Mouse (Mus musculus) MEL-GATA-1-ER (cell line): ENCODE results near the gene Ndufs7.

Experiments
- DNase-seq: peaks from one replicate; pipeline ENCODE4 v3.0.0-alpha.2; 2012; ENCODE audit warnings: low read depth; ENCODE audit errors: extremely low read depth

The Ndufs7 gene

DNA sequence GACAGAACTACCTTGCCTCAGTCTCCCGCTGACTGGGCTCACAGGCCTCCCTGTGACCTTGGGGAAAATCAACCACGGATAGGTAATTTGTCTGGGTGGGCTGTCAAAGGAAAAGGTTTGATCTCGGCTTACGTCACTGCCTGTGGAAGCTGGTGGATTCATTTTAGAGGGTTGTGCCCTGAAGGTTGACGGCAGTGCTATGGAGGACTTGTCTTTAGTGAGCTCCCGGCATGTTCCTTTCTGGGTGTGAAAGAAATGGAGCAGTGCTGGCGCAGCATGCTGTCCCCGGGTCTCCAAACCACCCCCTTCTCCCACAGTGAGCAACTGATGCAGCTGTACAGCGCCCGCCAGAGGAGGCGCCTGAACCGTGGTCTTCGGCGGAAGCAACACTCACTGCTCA, 44.4 kb downstream of the Ndufs7 start:
- no peak for DNase-seq

DNA sequence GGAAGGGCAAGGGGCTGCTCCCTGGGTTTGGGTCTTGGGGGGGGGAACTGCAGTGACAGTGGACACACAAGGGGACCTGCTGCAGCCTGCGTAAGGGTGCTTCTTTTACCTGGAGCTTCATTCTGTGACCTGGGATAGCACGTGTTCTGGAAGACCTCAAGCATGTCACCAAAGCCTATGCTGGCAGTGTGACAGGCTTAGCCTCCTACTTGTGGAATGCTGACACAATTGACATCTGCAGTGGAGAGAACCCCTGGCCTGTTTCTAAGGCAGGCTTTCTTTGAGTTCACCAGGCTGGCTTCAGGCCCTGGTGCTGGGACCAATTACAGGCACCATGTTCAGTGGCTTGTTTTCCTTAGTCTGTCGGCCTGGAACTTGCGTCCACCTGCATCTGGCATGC, 45.4 kb downstream of the Ndufs7 start:
- no peak for DNase-seq

DNA sequence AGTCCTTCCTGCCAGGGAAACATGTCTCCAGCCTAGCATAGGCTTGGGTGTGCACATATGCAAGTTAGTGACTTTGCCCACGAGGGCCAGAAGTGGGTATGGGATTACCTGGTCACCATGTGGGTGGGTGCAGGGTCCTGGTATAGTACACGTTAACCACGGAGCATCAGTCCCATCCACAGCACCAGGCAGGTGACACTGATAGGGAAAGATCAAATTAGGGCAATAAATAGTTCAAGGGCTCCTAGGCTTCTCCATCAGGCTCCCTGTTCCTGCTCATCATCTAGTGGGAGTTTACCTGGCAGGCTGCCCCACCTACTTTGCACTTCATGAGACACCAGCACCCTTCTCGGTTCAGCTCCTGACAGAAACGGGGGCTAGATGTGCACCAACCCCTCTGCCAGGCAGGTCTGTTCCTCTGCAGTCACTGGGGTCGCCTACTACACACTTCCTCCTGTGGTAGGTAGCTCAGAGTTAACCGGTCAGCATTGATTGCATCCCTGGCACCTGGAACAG, 45.9 kb downstream of the Ndufs7 start:
- no peak for DNase-seq

DNA sequence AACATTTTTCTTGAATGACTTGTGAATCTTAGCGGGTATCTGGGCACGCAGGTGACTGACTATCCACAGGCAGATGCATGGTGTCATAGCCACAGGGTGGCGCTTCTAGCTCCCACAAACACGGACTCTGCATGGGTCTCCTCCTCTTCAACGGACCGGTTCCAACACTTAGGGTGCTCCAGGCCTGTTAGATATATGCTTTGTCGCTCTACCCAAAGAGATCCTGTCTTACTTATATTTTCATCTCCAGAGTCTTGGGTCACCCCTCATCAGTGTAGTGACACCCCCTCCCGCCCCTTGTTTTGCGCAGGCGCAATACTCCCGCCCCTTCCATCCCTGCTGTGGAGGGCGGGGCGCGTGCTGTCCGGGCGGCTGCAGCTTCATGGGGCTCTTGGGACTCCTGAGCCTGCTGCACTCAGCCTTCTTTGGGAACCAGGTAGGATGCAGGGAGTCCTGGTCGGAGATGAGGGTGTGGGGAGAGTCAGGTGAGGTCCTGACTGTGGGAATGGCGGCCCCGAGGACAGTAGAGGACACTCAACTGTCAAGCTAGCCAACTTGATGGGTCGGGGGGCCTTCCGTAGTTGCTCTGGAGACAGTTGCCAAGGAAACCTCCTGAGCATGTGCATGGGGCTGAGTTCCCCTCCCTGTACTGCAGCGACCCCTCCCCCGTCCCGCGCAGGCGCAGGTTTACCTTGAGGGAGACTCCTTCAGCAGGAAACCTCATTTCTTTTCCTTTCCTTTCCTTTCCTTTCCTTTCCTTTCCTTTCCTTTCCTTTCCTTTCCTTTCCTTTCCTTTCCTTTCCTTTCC, 46.9 kb downstream of the Ndufs7 start, which contains the start of gene Apc2:
Apc2 (plus strand) TSS at position 360 of the 808 bp plus-strand sequence.
- peak; percentile 63 for DNase-seq

DNA sequence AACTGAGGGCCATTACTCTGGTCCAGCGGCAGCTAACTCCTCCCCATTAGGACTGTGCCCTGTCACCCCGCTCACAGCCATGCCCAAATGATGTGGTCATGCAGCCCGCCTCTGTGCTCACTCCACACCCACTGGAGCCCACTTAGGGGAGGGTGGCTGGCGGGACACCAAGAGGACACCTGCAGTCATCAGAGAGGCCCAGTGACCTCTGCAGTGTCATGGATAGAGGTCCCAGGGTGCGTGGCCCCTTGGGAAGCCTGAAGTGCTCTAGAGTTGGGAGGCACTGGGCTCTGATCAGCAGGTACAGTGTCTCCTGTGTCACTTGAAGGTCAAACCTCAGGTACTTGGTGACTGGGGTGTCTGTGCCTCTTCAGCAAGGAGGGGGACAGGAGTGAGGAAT, 47.9 kb downstream of the Ndufs7 start:
- DNase-seq, result no peak

DNA sequence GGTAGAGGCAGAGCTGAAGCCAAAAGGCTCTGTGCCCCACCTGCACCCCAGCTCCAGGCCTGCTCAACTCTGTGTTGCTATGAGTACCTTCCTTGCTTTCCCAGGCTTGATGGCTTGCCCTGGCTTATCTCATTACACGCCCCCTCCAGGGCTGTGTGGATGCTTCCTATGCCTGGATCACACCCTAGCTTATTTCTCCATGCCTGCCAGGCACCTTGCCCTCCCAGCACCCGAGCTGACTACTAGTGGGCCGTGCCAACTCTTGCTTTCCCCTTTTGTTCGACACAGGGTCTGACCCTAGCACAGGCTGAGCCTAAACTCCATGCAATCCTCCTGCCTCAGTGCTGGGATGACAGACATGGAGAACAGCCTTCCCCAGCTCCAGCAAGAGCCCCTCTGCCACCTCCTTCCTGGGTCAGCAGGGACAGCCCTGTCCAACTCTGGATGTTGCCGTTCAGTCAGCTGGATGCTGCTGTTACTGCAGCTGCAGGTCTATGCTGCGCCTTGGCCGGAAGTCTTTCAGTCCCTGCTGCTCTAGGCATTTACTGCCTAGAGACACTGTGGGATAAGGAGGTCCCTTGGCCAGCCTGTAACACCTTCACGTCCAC, 48.7 kb downstream of the Ndufs7 start:
- DNase-seq, result no peak

DNA sequence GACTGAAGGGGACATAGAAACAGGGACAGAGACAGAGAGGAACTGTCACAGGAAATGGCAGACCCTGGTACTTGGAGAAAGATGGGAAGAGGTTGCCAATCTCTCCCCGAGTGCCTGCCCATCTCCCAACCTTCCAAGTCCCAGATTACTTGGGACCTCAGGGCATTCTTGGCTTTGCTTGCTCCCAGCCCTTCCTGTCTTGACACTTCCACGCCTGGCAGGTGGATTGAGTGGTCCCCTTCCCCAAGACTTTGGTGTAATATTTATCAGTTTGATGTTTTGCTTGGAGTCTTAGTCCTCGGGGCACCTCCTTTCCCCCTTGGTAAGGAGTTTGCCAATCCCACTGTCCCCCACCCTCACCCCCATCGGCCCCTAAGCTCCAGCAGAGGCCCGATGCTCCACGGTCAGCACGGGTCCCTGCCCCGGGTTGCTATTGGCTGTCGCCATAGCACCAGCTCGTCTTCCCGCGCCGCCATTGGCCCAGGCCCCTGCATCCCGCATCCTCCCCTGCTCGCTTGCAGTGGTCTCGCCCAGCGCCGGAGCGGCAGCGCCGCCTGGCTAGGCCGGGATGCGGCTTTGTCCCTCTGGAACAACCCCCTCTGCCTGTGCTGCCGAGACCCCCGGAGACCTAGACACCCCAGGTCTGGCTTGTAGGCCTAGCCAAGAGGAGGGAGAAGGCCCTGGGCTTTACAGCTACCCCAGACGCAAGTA, 49.8 kb downstream of the Ndufs7 start:
- DNase-seq, result no peak

DNA sequence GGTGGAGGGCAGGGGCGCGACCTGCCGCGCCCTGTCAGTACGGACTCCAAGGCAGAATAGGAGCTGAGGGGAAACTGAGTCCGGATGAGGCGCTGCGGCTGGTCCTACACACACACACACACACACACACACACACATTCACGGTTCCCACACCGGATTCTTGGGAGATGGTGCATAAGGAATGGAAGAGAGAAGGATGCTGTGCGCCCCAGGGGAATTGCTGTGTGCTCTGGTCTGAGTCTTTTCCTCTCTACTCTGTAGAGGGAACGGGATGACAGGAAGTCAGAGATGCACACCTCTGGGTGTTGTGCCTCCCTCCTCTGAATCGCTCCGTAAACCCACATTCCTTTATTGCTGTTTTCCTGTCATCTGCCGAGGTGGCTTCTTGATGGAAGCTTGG, 50.4 kb downstream of the Ndufs7 start:
- DNase-seq, result no peak

DNA sequence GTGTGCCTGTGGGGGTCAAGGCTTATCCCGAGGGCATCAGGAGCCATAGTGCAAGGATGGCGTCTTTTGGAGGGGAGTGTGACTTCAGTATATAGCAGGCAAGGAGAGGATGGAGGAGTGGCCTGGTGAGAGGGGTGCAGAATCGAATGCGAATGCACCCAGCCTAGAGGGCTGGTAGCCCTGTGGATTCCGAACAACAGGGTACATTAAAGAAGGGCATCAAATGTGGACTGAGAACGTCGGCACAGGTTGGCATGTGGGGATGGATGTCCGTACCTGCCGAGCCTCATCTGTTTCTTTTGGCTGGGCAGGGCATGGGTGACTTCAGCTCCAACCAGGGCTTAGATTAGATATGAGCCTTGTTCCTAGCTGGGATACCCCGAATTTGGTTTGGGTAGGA, 50.9 kb downstream of the Ndufs7 start:
- DNase-seq, result no peak

DNA sequence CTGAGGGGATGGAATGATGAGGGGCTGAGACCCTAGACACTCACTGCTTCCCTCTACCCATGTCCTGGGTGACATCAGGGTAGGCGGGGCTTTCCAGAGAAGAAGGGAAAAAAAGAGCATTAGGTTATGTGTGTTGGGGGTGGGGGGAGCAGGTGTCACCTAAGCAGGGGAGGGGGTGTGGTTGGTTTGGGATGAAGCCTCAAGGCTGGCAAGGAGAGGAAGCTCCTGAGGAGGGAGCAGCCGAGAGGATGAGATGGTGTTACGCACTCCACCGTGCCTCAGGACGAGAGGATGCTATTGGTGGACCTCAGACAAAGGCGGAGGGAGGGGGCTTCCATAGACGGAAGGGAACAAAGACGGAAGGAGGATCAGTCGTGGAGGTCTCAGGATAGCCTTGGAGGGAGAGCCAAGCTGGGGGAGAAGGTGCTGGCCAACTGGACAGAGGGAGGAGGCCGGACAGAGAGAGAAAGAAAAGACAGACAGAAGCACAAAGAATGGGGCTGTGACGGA, 51.8 kb downstream of the Ndufs7 start:
- DNase-seq, result no peak

DNA sequence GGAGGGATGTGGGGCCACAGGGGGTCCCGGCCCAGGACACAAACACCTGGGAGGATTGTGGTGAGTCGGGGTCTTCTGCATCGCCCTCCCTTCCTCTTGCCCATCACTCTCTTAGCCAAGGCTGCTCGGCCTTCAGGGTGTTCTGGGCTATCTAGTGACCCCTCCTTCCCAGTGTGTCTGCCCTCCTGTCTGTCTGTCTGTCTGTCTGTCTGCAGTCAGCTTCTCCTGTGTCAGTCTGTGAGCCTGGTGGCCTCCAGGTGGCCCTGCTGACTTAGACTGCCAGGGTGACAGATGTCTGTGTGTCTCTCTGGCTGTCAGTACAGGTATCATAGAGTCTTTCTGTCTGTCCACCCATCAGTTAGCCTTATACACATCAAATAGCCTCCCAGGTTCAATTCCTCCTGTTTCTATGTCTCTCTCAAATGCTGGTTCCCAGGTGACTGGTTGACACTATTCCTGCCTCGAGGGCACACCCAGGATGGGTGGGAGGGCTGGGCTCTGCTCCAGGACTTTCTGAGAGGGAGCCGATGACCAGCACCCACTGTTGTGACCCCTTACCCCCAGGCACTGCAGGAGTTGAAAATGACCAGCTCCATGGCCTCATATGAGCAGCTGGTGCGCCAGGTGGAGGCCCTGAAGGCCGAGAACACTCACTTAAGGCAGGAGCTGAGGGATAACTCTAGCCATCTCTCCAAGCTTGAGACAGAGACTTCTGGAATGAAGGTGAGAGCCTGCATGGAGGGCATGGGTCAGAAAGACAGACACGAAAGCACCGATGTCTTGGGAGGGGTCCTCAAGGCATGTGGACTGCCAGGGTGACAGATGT, 52.5 kb downstream of the Ndufs7 start:
- DNase-seq, result no peak

DNA sequence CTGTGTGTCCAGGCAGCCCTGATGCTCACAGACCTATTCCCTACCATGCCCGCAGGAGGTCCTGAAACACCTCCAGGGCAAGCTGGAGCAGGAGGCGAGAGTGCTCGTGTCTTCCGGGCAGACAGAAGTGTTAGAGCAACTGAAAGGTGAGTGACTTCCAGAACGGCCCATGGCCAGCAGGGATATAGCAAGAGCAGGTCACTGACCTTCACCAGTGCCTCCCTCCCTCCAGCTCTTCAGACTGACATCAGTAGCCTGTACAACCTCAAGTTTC, 53.1 kb downstream of the Ndufs7 start:
- DNase-seq, result no peak

DNA sequence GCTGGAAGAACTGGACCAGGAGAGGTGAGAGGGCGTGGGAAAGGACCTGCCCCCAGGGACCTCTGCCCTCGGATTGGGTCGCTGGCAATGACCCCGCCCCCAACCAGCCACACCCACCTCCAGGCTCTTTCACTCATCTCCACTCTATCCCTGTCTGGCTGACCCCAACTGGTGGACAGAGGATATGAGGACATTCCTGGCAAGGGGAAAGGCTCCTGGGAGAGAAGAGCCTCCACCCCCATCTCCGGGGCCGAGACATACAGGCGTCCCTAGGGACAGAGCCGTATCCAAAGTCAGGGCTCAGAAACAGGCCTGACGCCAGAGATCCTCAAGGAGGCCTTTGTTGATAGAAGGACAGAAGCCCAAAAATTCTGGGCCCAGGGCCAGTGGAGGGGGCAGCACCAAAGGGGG, 53.6 kb downstream of the Ndufs7 start:
- DNase-seq, result no peak

DNA sequence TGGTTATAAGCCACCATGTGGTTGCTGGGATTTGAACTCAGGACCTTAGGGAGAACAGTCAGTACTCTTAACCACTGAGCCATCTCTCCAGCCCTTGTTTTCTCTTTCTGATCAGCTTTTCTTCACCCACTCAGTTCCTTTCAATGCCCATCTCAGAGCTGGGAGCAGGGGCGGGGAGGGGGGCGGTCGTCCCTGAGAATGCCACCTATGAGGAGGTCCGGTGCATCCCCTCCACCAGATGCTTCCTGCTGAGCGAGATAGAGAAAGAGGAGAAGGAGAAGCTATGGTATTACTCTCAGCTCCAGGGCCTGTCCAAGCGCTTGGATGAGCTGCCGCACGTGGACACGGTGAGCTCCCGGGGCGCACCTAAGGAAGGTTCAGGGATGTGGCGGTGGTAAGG, 55.5 kb downstream of the Ndufs7 start:
- peak; percentile 68 for DNase-seq

DNA sequence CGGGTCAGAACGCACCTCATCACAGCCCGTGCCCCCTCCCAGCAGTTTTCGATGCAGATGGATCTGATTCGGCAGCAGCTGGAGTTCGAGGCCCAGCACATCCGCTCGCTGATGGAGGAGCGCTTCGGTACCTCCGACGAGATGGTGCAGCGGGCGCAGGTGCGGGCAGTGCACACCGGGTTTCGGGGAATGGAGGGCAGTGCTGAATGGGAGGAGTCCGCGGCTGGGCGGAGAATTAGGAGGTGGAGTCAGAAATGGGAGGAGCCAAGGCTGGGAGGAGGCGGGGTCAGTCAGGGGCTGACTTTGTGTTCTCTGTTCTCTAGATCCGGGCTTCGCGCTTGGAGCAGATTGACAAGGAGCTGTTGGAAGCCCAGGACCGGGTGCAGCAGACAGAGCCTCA, 55.9 kb downstream of the Ndufs7 start:
- DNase-seq, result peak; percentile 63
